Mouse (Mus musculus): ENCODE measurements around the gene Olfr417. TPM values are rescaled to one million over a fixed set of nuclear protein-coding genes. Genes with fewer than 3 reads are reported as not detected.
"Not testable (repeated sequence)": the region's sequence is repeated elsewhere in the genome, so short reads cannot be mapped to it uniquely, and the experiment has no call there.

Gene Olfr417
- not detected for total RNA-seq (2021)
- long read RNA-seq, experiment 1 = 0 reads
- long read RNA-seq, experiment 2 = 0 reads

DNA sequence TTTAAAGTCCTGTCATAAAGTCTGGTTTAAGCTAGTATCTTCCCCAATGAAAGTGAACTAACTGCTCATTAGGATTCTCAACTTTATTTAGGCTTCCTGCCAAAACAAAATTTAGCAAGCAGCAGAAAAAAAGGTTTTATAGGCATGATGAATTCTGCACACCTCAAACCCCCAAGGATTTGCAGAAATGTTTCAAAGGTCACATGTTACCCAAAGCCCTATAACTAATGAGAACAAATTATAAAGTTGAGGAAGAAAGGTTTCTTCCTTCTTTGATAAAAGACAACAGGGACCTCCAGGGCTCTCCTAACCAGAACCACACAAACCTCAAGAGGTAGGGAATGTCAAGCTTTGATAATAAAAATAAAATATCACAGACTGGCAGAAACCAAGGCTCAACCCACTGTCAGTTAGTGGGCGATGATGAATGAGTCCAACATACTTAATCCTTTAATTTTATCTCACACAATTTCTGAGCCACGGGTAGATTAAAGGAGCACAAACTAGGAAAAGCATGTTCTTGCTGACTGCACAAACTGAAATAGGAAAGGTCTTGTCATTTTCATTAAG is at the start of gene Olfr417:
TSS of gene Olfr417 (plus strand) at position 241 of the 570 bp plus-strand sequence.
- no peak for DNase-seq

DNA sequence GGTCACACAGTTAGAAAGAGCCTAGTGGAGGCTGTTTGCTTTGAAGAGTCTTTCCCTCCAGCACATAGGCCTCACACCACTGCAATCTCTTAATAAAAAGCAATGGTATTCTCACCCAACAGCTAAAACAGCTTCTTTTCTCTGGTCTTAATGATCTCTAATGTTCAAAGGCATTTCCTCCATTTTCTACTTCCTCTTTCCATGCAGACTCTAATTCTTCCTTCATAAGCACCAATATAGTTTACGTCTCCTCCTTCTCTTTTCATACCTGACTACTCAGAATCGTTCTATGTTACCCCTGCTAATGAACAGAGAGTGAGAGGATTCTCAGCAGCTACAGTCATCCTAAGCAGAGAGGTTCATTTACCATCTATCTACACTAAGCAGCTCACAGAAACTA is 47.6 kb upstream of the Olfr417 start:
- no peak for DNase-seq

DNA sequence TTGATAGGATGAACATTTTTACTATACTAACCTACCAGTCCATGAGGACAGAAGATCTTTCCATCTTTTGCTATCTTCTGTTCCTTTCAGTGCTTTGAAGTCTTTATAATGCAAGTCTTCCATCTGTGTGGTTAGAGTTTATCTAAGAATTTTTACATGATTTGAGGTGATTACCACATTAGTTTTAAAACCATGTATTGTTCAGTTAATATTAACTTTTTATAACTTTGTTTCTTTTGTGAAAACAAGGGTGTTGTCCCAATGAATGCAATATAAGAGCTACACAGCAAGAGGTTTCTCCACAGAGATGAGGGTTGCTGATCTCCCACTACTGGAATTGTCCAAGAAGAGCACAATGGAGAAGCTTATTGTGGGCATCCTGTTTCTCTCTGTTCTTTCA is 34.7 kb upstream of the Olfr417 start, which contains the start of gene Mptx1:
TSS of gene Mptx1 (plus strand) at position 301 of the 400 bp plus-strand sequence.
- DNase-seq = no peak

DNA sequence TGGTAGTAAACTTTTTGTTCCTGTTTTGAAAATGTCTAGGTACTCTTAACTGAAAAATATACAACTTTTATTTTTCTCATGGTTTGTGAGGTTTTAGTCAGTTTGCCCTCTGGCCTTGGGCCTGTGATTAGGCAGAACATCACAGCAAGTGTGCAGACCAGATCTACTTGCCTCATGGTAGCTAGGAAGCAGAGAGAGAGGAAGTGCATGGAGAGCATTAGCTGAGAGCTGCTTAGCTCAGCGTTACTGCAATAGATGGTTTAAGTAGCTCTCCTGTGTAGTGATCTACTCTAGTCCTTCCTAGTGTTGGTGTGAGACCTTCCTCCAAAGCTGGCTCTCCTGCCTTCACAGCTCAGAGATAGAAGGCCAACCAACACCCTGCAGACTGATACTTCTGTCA is 11.3 kb upstream of the Olfr417 start:
- not testable (repeated sequence) for DNase-seq

DNA sequence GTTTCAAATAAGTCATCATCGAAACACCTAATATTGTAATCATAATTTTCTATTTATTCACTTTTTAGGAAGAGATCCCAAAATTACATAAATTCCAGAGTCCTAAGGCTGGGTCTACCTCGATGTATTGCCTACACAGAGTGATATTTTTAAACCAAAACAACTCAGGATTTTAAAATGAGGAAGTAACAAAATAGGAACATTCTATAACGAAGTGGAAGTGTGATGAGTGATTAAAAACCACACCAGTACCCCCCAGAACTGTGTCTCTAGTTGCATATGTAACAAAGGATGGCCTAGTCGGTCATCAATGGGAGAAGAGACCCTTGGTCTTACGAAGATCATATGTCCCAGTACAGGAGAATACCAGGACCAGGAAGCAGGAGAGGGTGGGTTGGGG is 10.3 kb upstream of the Olfr417 start:
- DNase-seq = no peak

DNA sequence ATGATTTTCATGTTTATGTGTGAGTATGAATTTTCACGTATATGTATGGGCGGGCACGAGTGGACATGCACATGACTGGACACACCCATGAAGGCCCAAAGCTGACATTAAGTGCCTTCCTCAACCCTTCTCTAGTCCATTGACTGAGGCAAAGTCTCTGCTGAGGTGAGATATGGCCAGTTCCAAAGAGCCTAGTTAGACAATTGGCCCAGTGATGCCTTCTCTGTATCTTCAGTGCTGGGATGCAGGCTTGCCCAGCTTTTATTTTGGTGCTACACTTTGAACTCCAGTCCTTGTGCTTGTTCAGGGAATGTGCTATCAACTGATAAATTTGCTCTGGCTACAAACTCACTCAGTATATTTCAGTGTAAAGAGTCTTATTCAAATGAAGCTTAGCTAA is 8.9 kb downstream of the Olfr417 start:
- no peak for DNase-seq

DNA sequence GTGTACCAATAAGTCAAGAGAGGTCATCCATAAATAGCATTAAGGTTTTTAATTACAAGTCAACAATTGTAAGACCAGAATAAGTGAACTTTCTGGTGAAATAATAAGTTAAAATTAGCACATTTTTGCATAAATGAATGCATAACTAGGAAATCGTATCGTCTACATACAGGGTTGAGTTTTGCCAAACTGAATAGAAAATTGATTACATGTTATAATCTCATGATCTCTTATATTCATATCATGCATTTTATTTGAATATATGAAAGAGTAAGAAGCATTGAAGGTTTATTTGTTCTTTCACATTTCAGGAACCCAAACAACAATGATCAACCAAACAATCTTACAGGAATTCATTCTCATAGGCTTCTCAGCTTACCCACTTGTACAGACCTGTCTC is 25.8 kb downstream of the Olfr417 start, which contains the start of gene Olfr248:
TSS of gene Olfr248 (plus strand) at position 301 of the 400 bp plus-strand sequence.
- no peak for DNase-seq

DNA sequence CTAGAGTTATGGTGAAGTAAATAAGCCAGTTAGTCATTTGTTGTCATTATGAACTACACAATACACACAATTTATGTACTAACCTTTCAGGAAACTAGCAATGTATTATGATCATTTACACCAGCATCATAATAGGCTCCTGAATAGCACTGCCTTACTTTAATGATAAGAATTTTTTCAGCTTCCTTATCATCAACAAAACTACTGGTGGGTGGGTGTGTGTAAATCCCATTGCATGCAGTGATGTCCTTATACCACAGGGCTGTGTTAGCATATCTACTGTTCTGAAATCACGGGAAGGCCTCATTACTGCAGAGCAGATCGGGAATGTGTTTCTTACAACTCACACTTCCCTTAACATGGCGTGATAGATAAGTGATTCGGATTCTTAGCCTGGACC is 58.0 kb downstream of the Olfr417 start:
- no peak for DNase-seq

DNA sequence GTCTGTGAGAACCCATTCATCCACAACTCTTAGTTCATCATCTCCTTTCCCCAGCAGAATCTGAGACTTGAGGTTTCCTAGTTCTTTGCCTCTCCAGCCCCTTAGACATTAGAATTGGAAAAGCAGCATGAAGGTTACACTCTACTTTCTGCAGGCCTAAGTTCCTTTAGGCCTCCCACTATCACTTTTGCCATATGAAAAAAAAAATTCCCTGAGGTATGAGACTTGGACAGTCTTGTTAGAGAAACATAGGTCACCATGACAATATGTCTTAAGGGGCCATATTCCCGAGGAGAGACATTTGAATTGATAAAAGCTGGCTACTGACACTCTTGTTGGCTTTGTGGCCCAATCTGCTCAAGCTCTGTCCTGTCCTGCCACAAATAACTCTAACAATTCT is 58.8 kb downstream of the Olfr417 start, which contains the start of gene Olfr414:
TSS of gene Olfr414 (plus strand) at position 301 of the 400 bp plus-strand sequence.
- DNase-seq = no peak

Other genes starting within 250 kb of the Olfr417 start
- not detected for gene Olfr231, start 244.0 kb upstream of the Olfr417 start, total RNA-seq (2021)
- not detected for gene Olfr424, start 233.6 kb upstream of the Olfr417 start, total RNA-seq (2021)
- gene Olfr420, start 209.5 kb upstream of the Olfr417 start, total RNA-seq (2021) = not detected
- under 1 TPM; 0.08 to 0.67 TPM for gene Spta1, start 192.3 kb upstream of the Olfr417 start, total RNA-seq (2021)
- gene Olfr419, start 113.1 kb upstream of the Olfr417 start, total RNA-seq (2021) = not detected
- gene Mptx1, start 34.6 kb upstream of the Olfr417 start, total RNA-seq (2021) = not detected
- gene Olfr248, start 25.9 kb downstream of the Olfr417 start, total RNA-seq (2021) = not detected
- not detected for gene Olfr414, start 58.9 kb downstream of the Olfr417 start, total RNA-seq (2021)
- not detected for gene Olfr220, start 77.0 kb downstream of the Olfr417 start, total RNA-seq (2021)
- gene Fmn2, start 136.7 kb downstream of the Olfr417 start, total RNA-seq (2021) = under 1 TPM; 0.21 to 0.41 TPM

Data from gastrocnemius, postnatal 25 days (tissue).